Mouse (Mus musculus): ENCODE results near the gene Rhbdl3.

- TF ChIP-seq CTCF (IDR thresholded peaks at IDR 0.05; ENCODE audit: control insufficient read depth, insufficient read depth, low read length) (no peak), POLR2A (IDR thresholded peaks at IDR 0.05; ENCODE audit: borderline replicate concordance, control insufficient read depth, low read depth, low read length) (no peak)
Measured at GRCm38 (mm10) chr11:80376651-80377050, 75.9 kb downstream of the Rhbdl3 start.

All from bone marrow, adult 2 months (tissue).